Mouse (Mus musculus): ENCODE measurements at regions not wholly inside any gene's neighbourhood (a gene's known extent, or its start where the extent isn't known, plus 50 kb on each side); places are given as distances from the start of the nearest gene placed in this dataset.

DNA sequence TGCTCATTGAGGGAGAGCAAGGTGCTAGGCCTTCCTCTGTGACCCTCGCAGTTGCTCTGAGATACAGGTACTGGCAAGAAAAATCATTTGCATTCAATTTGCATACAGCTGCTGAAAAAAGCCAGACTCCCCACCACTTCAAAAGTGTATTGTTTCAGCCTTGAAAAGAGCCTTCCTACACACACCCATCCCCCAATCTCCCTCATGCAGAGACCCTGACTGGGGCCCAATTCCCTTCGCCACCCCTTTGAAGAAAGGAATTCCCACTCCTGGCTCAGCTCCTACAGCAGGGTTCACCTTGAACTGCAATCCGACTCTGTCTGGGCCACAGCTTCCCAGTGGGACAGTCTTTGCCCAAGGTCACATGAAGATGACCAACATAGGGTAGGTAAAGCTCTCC lies 248.6 kb downstream of the Mroh4 start:
- TF ChIP-seq CTCF (IDR thresholded peaks at IDR 0.05; ENCODE audit: extremely low read depth, insufficient read length, insufficient replicate concordance, low read depth, low read length) (no peak), POLR2A (IDR thresholded peaks at IDR 0.05; ENCODE audit: low read depth, low read length) (no peak)

Measured in small intestine, adult 2 months (tissue).